8 mouse cellular contexts compared by ENCODE assay signal in genomic region chr2:29052943-29053454, GRCm38 (mm10). TPM values are rescaled to one million over a fixed set of nuclear protein-coding genes. Genes with fewer than 3 reads are reported as not detected.
DNase-seq lines count a peak whose midpoint lies in the region; ATAC-seq and TF ChIP-seq lines count a peak whose summit lies in the region.

No protein-coding gene starts in this region.

- no peak overlapping the region for H3K4me3 ChIP-seq in forebrain, embryonic 12.5 days (replicated peaks)
- H3K4me3 ChIP-seq in limb, embryonic 14.5 days (replicated peaks; ENCODE audit: low read length) = no peak overlapping the region

- H3K36me3 ChIP-seq in forebrain, embryonic 12.5 days (replicated peaks) = no peaks in the 10 kb centered on the region
- no peaks in the 10 kb centered on the region for H3K36me3 ChIP-seq in limb, embryonic 14.5 days (ENCODE audit: control insufficient read depth, insufficient read depth, low read length)

- H3K4me2 ChIP-seq in forebrain, embryonic 12.5 days = no peak overlapping the region
- H3K4me2 ChIP-seq in limb, embryonic 14.5 days (replicated peaks; ENCODE audit: low read depth, low read length, severe bottlenecking) = no peak overlapping the region

- H3K27ac ChIP-seq in forebrain, embryonic 12.5 days = no peak overlapping the region
- no peak overlapping the region for H3K27ac ChIP-seq in limb, embryonic 14.5 days (replicated peaks; ENCODE audit: low read depth, low read length)

- no peak for TF ChIP-seq POLR2A in limb, embryonic 14.5 days (IDR thresholded peaks at IDR 0.05; ENCODE audit: borderline replicate concordance, extremely low read depth, insufficient read depth, insufficient read length)

- H3K9me3 ChIP-seq in forebrain, embryonic 12.5 days = no peaks in the 10 kb centered on the region
- H3K9me3 ChIP-seq in limb, embryonic 14.5 days (ENCODE audit: control insufficient read depth, low read length) = no peaks in the 10 kb centered on the region

- peak; percentile 12 for DNase-seq in ovary, postnatal 10 days (ENCODE audit: low spot score)
- no peak for DNase-seq in ovary, adult 18-20 months (ENCODE audit: low spot score)
- peak; percentile 61 for DNase-seq in brain, adult 2 months (ENCODE audit: low read depth, low spot score)
- peak; percentile 33 for DNase-seq in kidney, adult 11 months
- peak; percentile 61 for DNase-seq in limb, embryonic 14.5 days (ENCODE audit: low spot score)
- peak; percentile 33 to 49 for DNase-seq in monocyte, adult 2 months (ENCODE audit: low read depth in 1 of 2, low spot score in 2 of 2)
- DNase-seq in spleen, postnatal 4 days (ENCODE audit: low spot score in 2 of 2) = peak; percentile 43 to 82

- ATAC-seq in forebrain, embryonic 12.5 days (ENCODE audit: low FRiP score) = peak; percentile 51; the same call in 1 of the 2 replicates
- ATAC-seq in limb, embryonic 14.5 days (ENCODE audit: low FRiP score, low read depth) = peak; percentile 14; the same call in 1 of the 2 replicates

- WGBS in forebrain, embryonic 12.5 days = 25% methylated on average over 4 of the region's 4 CpGs
- 28% methylated on average over 4 of the region's 4 CpGs for WGBS in limb, embryonic 14.5 days

- H3K27me3 ChIP-seq in forebrain, embryonic 12.5 days = peaks cover 87% of the 10 kb centered on the region
- peaks cover 14% of the 10 kb centered on the region for H3K27me3 ChIP-seq in limb, embryonic 14.5 days (ENCODE audit: control insufficient read depth, insufficient read depth, low read length)

- peaks cover 35% of the 10 kb centered on the region for H3K4me1 ChIP-seq in forebrain, embryonic 12.5 days
- H3K4me1 ChIP-seq in limb, embryonic 14.5 days (ENCODE audit: control insufficient read depth, insufficient read depth, low read length) = 0 out of 2 replicates have a peak, but pooled peaks cover 5% of the 10 kb centered on the region

- H3K9ac ChIP-seq in forebrain, embryonic 12.5 days = no peak overlapping the region
- H3K9ac ChIP-seq in limb, embryonic 14.5 days (ENCODE audit: low read depth, low read length, severe bottlenecking) = no peak overlapping the region

RNA-seq across cellular contexts. Expression of gene Cfap77, which starts 1.9 kb away (rescaled TPM):
- 0.19 and 0.26 TPM in 2 replicates for polyA plus RNA-seq in forebrain, embryonic 12.5 days (2016; fragmentation: Nextera tagmentation; extraction: Ambion mirVana)
- 0.60 and 0.88 TPM in 2 replicates for polyA plus RNA-seq in limb, embryonic 14.5 days (2012; rRNA removed)
- polyA plus RNA-seq in limb, embryonic 14.5 days (2014; fragmentation: Nextera tagmentation; extraction: Ambion mirVana) = 0.29 and 0.39 TPM in 2 replicates

RNA-seq across cellular contexts. Expression of gene Ttf1, which starts 7.1 kb away (rescaled TPM):
- 10.9 and 12.5 TPM in 2 replicates for polyA plus RNA-seq in forebrain, embryonic 12.5 days (2016; fragmentation: Nextera tagmentation; extraction: Ambion mirVana)
- 13.0 and 13.4 TPM in 2 replicates for polyA plus RNA-seq in limb, embryonic 14.5 days (2012; rRNA removed)
- polyA plus RNA-seq in limb, embryonic 14.5 days (2014; fragmentation: Nextera tagmentation; extraction: Ambion mirVana) = 8.2 and 9.5 TPM in 2 replicates
